Mouse (Mus musculus): ENCODE results near the gene Il1rl2. TPM values are rescaled to one million over a fixed set of nuclear protein-coding genes. Genes with fewer than 3 reads are reported as not detected.

Gene Il1rl2
- total RNA-seq, 2 experiments from 2014 or later = 3.0 to 3.4 TPM

Other genes with a start within 250 kb of the Il1rl2 start
- gene Il1r1, start 99.5 kb upstream of the Il1rl2 start, total RNA-seq (2021) = 1 to 10 TPM; 3.3 to 3.5 TPM
- gene Il1rl1, start 105.0 kb downstream of the Il1rl2 start, total RNA-seq (2021) = 1 to 10 TPM; 1.0 to 1.2 TPM
- gene Il18r1, start 140.9 kb downstream of the Il1rl2 start, total RNA-seq (2021) = not detected
- gene Il18rap, start 190.8 kb downstream of the Il1rl2 start, total RNA-seq (2021) = under 1 TPM in 1 of 2 experiments, not detected in 1; 0.18 TPM